Mouse (Mus musculus) heart, postnatal 0 days (tissue): ENCODE measurements around the gene Atp5g3.
"Not testable (repeated sequence)": the region's sequence is repeated elsewhere in the genome, so short reads cannot be mapped to it uniquely, and the experiment has no call there.

ENCODE experiments used
- CTCF ChIP-seq: IDR thresholded peaks from 2 replicates; pipeline ENCODE4 v1.5.1; 2016; ENCODE audit warnings: antibody characterized with exemption, control low read depth, low read depth
- EP300 ChIP-seq: IDR thresholded peaks from 2 replicates; pipeline ENCODE4 v1.6.1; 2016; ENCODE audit warnings: antibody characterized with exemption, low read depth

DNA sequence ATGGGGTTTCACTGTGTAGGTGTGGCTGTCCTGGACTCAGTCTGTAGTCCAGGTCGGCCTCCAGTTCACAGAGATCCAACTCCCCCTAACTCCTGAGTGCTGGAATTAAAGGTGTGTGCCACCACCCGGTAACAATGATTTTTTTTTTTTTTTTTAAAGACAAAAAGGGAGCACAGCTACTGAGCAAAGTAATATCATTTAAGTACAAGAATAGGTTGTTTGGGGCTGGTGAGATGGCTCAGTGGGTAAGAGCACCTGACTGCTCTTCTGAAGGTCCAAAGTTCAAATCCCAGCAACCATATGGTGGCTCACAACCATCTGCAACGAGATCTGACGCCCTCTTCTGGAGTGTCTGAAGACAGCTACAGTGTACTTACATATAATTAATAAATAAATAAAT is 14.2 kb downstream of the Atp5g3 start:
- TF ChIP-seq CTCF, EP300: not testable (repeated sequence)
